Mouse (Mus musculus): ENCODE data around the gene Atp2a1.

GRCm38 (mm10) chr7:126397822-126398221 is 65.1 kb downstream of the Atp2a1 start:
- no peak for TF ChIP-seq CTCF (IDR thresholded peaks at IDR 0.05; ENCODE audit: insufficient read depth, low read length)
- TF ChIP-seq POLR2A (IDR thresholded peaks at IDR 0.05; ENCODE audit: borderline replicate concordance, extremely low read depth, low read depth, low read length), result no peak

All from lung, adult 2 months (tissue).